Mouse (Mus musculus) gastrocnemius, postnatal 14 days (tissue): ENCODE data around the gene Gm5934. TPM values are rescaled to one million over a fixed set of nuclear protein-coding genes. Genes with fewer than 3 reads are reported as not detected.
"Not testable (repeated sequence)": the region's sequence is repeated elsewhere in the genome, so short reads cannot be mapped to it uniquely, and the experiment has no call there.

Experiments used
- DNase-seq: peaks from one replicate; pipeline ENCODE4 v3.0.0; 2021; ENCODE audit warnings: mixed read lengths
- intact Hi-C: fragments of 180-260 bp; cut with DNase I; formaldehyde crosslinking; loops from one replicate; pipeline ENCODE4 v1.15.1; 2025; ENCODE audit warnings: low total_unique reads
- long read RNA-seq, 2 experiments: library from polyadenylated mRNA; stranded (forward); transcript quantifications; one replicate each; pipeline ENCODE4 v2.0.0; 2021
- total RNA-seq, 2 experiments: library from RNA; stranded (reverse); gene quantifications; 2 replicates each; pipeline ENCODE4 v1.2.3; 2021

The Gm5934 gene
- total RNA-seq, result not detected
- long read RNA-seq, experiment 1, result 0 reads
- long read RNA-seq, experiment 2, result 0 reads

DNA sequence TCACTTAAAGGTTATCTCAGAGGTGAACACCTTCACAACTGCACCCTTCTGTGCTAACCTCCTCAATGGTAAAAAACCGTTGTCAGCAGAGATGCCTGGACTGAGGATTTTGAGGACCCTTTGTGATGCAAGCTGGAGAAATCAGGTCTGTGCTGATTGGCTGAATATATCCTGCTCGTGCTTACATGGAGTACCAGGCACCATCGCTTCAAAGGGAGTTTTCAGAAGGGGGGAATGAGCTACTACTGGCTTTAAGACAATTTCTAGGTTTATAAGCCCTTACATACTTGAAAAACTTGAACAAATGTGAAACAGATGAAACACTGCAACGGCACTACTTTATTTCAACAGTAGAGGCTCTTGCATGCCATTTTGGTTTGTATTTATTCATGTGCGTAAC is at the start of gene Gm5934:
TSS of gene Gm5934 (minus strand) at position 101 of the 400 bp plus-strand sequence.
- DNase-seq, intact Hi-C loops: not testable (repeated sequence)

Other genes with a start within 250 kb of the Gm5934 start
- not detected for gene Gm4297, start 74.1 kb upstream of the Gm5934 start, total RNA-seq